Mouse (Mus musculus) MEL (cell line): ENCODE results near the gene Fam20b. TPM values are rescaled to one million over a fixed set of nuclear protein-coding genes. Genes with fewer than 3 reads are reported as not detected.

Experiments used
- DNase-seq: peaks from one replicate; pipeline ENCODE4 v3.0.0; 2011; ENCODE audit warnings: low read depth, low spot score
- H3K27ac ChIP-seq: 2 replicates; pipeline ENCODE4 v1.5.1; 2012; ENCODE audit warnings: low read depth, mild to moderate bottlenecking, control low read depth, low read length, moderate library complexity; ENCODE audit not compliant: control insufficient read depth
- H3K27me3 ChIP-seq, 2 experiments: fragments of 150-350 bp in 1 of 2; sonication (generic) in 1 of 2; 2 replicates each; pipeline ENCODE4 v1.6.1; 2012; ENCODE audit warnings: low read length in 2 of 2, mild to moderate bottlenecking in 2 of 2, improper control_type of control experiment in 1 of 2, moderate library complexity in 1 of 2; ENCODE audit not compliant: insufficient read depth in 2 of 2, control insufficient read depth in 1 of 2
- H3K36me3 ChIP-seq, 2 experiments: 2 replicates each; pipeline ENCODE4 v1.6.1; 2012 to 2014; ENCODE audit warnings: low read length in 2 of 2, improper control_type of control experiment in 1 of 2, inconsistent platforms in 1 of 2, mild to moderate bottlenecking in 1 of 2; ENCODE audit not compliant: insufficient read depth in 2 of 2, control insufficient read depth in 1 of 2
- H3K4me1 ChIP-seq, 2 experiments: fragments of 150-350 bp in 1 of 2; sonication (generic) in 1 of 2; 2 replicates each; pipeline ENCODE4 v1.6.1; 2012; ENCODE audit warnings: low read length in 2 of 2, improper control_type of control experiment in 1 of 2, mild to moderate bottlenecking in 1 of 2; ENCODE audit not compliant: insufficient read depth in 2 of 2, control insufficient read depth in 1 of 2
- H3K4me3 ChIP-seq, 2 experiments: fragments of 150-350 bp in 1 of 2; sonication (generic) in 1 of 2; 2 replicates each; pipeline ENCODE4 v1.5.1; 2012; ENCODE audit warnings: low read depth in 2 of 2, low read length in 2 of 2, mild to moderate bottlenecking in 2 of 2, moderate library complexity in 2 of 2, control low read depth in 1 of 2, improper control_type of control experiment in 1 of 2; ENCODE audit not compliant: control insufficient read depth in 1 of 2, insufficient read depth in 1 of 2
- H3K79me2 ChIP-seq: 2 replicates; pipeline ENCODE4 v1.6.1; 2012; ENCODE audit warnings: mild to moderate bottlenecking, low read length, moderate library complexity; ENCODE audit not compliant: control insufficient read depth, poor library complexity, insufficient read depth
- H3K9ac ChIP-seq: 2 replicates; pipeline ENCODE4 v1.6.1; 2012; ENCODE audit warnings: low read depth, mild to moderate bottlenecking, control low read depth, low read length, moderate library complexity; ENCODE audit not compliant: control insufficient read depth, poor library complexity, severe bottlenecking
- H3K9me3 ChIP-seq: fragments of 150-350 bp; sonication (generic); replicated peaks from 2 replicates; pipeline ENCODE4 v1.6.1; 2012; ENCODE audit warnings: mild to moderate bottlenecking, low read length, improper control_type of control experiment, moderate library complexity; ENCODE audit not compliant: insufficient read depth
- BHLHE40 ChIP-seq: IDR thresholded peaks from 2 replicates; pipeline ENCODE4 v1.6.1; 2012; ENCODE audit warnings: low read depth, mild to moderate bottlenecking, inconsistent platforms, low read length, improper control_type of control experiment, borderline replicate concordance
- CTCF ChIP-seq, 3 experiments: IDR thresholded peaks in 2 of 3; conservative IDR thresholded peaks in 1 of 3; 2 replicates each; pipeline ENCODE4 v1.5.1; 2011 to 2012; ENCODE audit warnings: low read length in 3 of 3, low read depth in 2 of 3, mild to moderate bottlenecking in 2 of 3, improper control_type of control experiment in 1 of 3, inconsistent platforms in 1 of 3, mixed read lengths in 1 of 3, moderate library complexity in 1 of 3; ENCODE audit not compliant: control insufficient read depth in 1 of 3, insufficient read depth in 1 of 3, poor library complexity in 1 of 3, severe bottlenecking in 1 of 3
- E2F4 ChIP-seq: IDR thresholded peaks from 2 replicates; pipeline ENCODE4 v1.6.1; 2011; ENCODE audit warnings: low read depth, low read length, improper control_type of control experiment, borderline replicate concordance
- ELF1 ChIP-seq: IDR thresholded peaks from 2 replicates; pipeline ENCODE4 v1.6.1; 2014; ENCODE audit warnings: low read depth, mild to moderate bottlenecking, inconsistent platforms, low read length, improper control_type of control experiment, moderate library complexity
- EP300 ChIP-seq, 2 experiments: IDR thresholded peaks; 2 replicates each; pipeline ENCODE4 v1.6.1; 2011; ENCODE audit warnings: improper control_type of control experiment in 2 of 2, low read length in 2 of 2, low read depth in 1 of 2, mild to moderate bottlenecking in 1 of 2
- GABPA ChIP-seq: IDR thresholded peaks from 2 replicates; pipeline ENCODE4 v1.6.1; 2012; ENCODE audit warnings: low read depth, mild to moderate bottlenecking, inconsistent platforms, low read length, improper control_type of control experiment, moderate library complexity
- GATA1 ChIP-seq: IDR thresholded peaks from 2 replicates; pipeline ENCODE4 v1.6.1; 2011; ENCODE audit warnings: low read depth, low read length, improper control_type of control experiment
- JUND ChIP-seq: IDR thresholded peaks from 2 replicates; pipeline ENCODE4 v1.6.1; 2011; ENCODE audit warnings: low read depth, mild to moderate bottlenecking, improper control_type of control experiment, low read length
- KAT2A ChIP-seq: conservative IDR thresholded peaks from 2 replicates; pipeline ENCODE4 v1.6.1; 2012; ENCODE audit warnings: low read depth, low read length, improper control_type of control experiment, inconsistent platforms
- MAFK ChIP-seq: IDR thresholded peaks from 2 replicates; pipeline ENCODE4 v1.6.1; 2011; ENCODE audit warnings: low read depth, mild to moderate bottlenecking, low read length, improper control_type of control experiment, borderline replicate concordance
- MAZ ChIP-seq: IDR thresholded peaks from 2 replicates; pipeline ENCODE4 v1.6.1; 2012; ENCODE audit warnings: low read depth, mild to moderate bottlenecking, inconsistent platforms, low read length, improper control_type of control experiment
- MEF2A ChIP-seq: IDR thresholded peaks from 2 replicates; pipeline ENCODE4 v1.6.1; 2014; ENCODE audit warnings: low read depth, mild to moderate bottlenecking, inconsistent platforms, low read length, improper control_type of control experiment; ENCODE audit not compliant: poor library complexity, insufficient replicate concordance, severe bottlenecking; ENCODE audit errors: extremely low read depth
- MXI1 ChIP-seq: IDR thresholded peaks from 2 replicates; pipeline ENCODE4 v1.6.1; 2011; ENCODE audit warnings: mild to moderate bottlenecking, low read depth, low read length, improper control_type of control experiment
- MYB ChIP-seq: IDR thresholded peaks from 2 replicates; pipeline ENCODE4 v1.6.1; 2011; ENCODE audit warnings: mild to moderate bottlenecking, low read depth, low read length, improper control_type of control experiment
- MYC ChIP-seq: IDR thresholded peaks from 2 replicates; pipeline ENCODE4 v1.6.1; 2011; ENCODE audit warnings: low read depth, mild to moderate bottlenecking, low read length, improper control_type of control experiment, moderate library complexity
- NELFE ChIP-seq: IDR thresholded peaks from 2 replicates; pipeline ENCODE4 v1.6.1; 2011; ENCODE audit warnings: low read depth, low read length, improper control_type of control experiment
- NRF1 ChIP-seq: IDR thresholded peaks from 2 replicates; pipeline ENCODE4 v1.6.1; 2014; ENCODE audit warnings: low read depth, mild to moderate bottlenecking, inconsistent platforms, low read length, improper control_type of control experiment, moderate library complexity; ENCODE audit not compliant: poor library complexity, insufficient read depth, severe bottlenecking
- POLR2A ChIP-seq, 2 experiments: IDR thresholded peaks; 2 replicates each; pipeline ENCODE4 v1.6.1; 2011 to 2012; ENCODE audit warnings: low read length in 2 of 2, mild to moderate bottlenecking in 2 of 2, control low read depth in 1 of 2, improper control_type of control experiment in 1 of 2, low read depth in 1 of 2, moderate library complexity in 1 of 2; ENCODE audit not compliant: control insufficient read depth in 1 of 2, insufficient read depth in 1 of 2, poor library complexity in 1 of 2
- POLR2AphosphoS2 ChIP-seq: IDR thresholded peaks from 2 replicates; pipeline ENCODE4 v1.6.1; 2011; ENCODE audit warnings: low read length, improper control_type of control experiment
- POLR2AphosphoS5 ChIP-seq: IDR thresholded peaks from 2 replicates; pipeline ENCODE4 v1.6.1; 2012; ENCODE audit warnings: low read depth, borderline replicate concordance, mild to moderate bottlenecking, inconsistent platforms, low read length, moderate library complexity, mixed read lengths
- RCOR1 ChIP-seq: IDR thresholded peaks from 2 replicates; pipeline ENCODE4 v1.6.1; 2012; ENCODE audit warnings: low read depth, mild to moderate bottlenecking, inconsistent platforms, low read length, improper control_type of control experiment
- SIN3A ChIP-seq: IDR thresholded peaks from 2 replicates; pipeline ENCODE4 v1.6.1; 2012; ENCODE audit warnings: low read length, improper control_type of control experiment, inconsistent platforms
- SMC3 ChIP-seq: IDR thresholded peaks from 2 replicates; pipeline ENCODE4 v1.6.1; 2011; ENCODE audit warnings: low read depth, low read length, improper control_type of control experiment
- TBP ChIP-seq: IDR thresholded peaks from 2 replicates; pipeline ENCODE4 v1.8.0; 2011; ENCODE audit warnings: low read depth, low read length, improper control_type of control experiment
- UBTF ChIP-seq: IDR thresholded peaks from 2 replicates; pipeline ENCODE4 v1.6.1; 2012; ENCODE audit warnings: low read depth, mild to moderate bottlenecking, inconsistent platforms, low read length, improper control_type of control experiment, moderate library complexity, borderline replicate concordance; ENCODE audit not compliant: insufficient read depth
- USF1 ChIP-seq: IDR thresholded peaks from 2 replicates; pipeline ENCODE4 v1.6.1; 2014; ENCODE audit warnings: low read depth, mild to moderate bottlenecking, inconsistent platforms, low read length, improper control_type of control experiment, moderate library complexity
- USF2 ChIP-seq, 2 experiments: IDR thresholded peaks; 2 replicates each; pipeline ENCODE4 v1.6.1; 2011 to 2012; ENCODE audit warnings: improper control_type of control experiment in 2 of 2, low read length in 2 of 2, borderline replicate concordance in 1 of 2, inconsistent platforms in 1 of 2, low read depth in 1 of 2, mild to moderate bottlenecking in 1 of 2; ENCODE audit not compliant: insufficient read depth in 1 of 2
- ZC3H11A ChIP-seq: IDR thresholded peaks from 2 replicates; pipeline ENCODE4 v1.6.1; 2012; ENCODE audit warnings: low read depth, mild to moderate bottlenecking, inconsistent platforms, low read length, improper control_type of control experiment
- ZMIZ1 ChIP-seq: IDR thresholded peaks from 2 replicates; pipeline ENCODE4 v1.6.1; 2012; ENCODE audit warnings: low read depth, mild to moderate bottlenecking, inconsistent platforms, low read length, improper control_type of control experiment, moderate library complexity
- ZNF384 ChIP-seq: IDR thresholded peaks from 2 replicates; pipeline ENCODE4 v1.6.1; 2012; ENCODE audit warnings: low read depth, mild to moderate bottlenecking, inconsistent platforms, low read length, improper control_type of control experiment
- polyA plus RNA-seq, 2 experiments: library from polyadenylated mRNA; stranded (reverse) in 1 of 2; unstranded in 1 of 2; fragments of >175 nt in 1 of 2; fragments of >200 nt in 1 of 2; gene quantifications; 2 replicates each; pipeline versions ENCODE4 v1.2.1 to v1.2.4; 2012; ENCODE audit warnings: low replicate concordance in 2 of 2, low read depth in 1 of 2; ENCODE audit not compliant: insufficient read length in 2 of 2, insufficient read depth in 1 of 2, missing spikeins in 1 of 2
- total RNA-seq: library from RNA; depleted of rRNA; stranded (reverse); fragments of 300-350 nt; gene quantifications from 2 replicates; pipeline ENCODE4 v1.2.3, GENCODE M21; 2012

Fam20b gene
- total and polyA plus RNA-seq, 3 experiments, result 19.6 to 22.0 TPM; not detected in 1

GRCm38 (mm10) chr1:156674195-156675000 lies 44.5 kb downstream of the Fam20b start, which contains the start of gene Tor3a (continued):
- TF ChIP-seq USF2 (IDR thresholded peaks at IDR 0.05; ENCODE audit: borderline replicate concordance in 1 of 2, insufficient read depth in 1 of 2, low read depth in 1 of 2, low read length in 2 of 2) (no peak), GABPA (no peak)

- DNase-seq, result peak; percentile 79
- Histone ChIP-seq H3K4me1 (no peaks in the 10 kb centered on the region), H3K4me3 (peak overlapping the region; percentile 83 to 97), H3K9ac (peak overlapping the region; percentile 82), H3K36me3 (peaks cover 0 to 3% of the 10 kb centered on the region in 2 experiments; a peak in 2 of 4 replicates), H3K9me3 (no peaks in the 10 kb centered on the region), H3K27me3 (no peaks in the 10 kb centered on the region), H3K79me2 (no peaks in the 10 kb centered on the region; the same call in 1 of the 2 replicates), H3K27ac (peak overlapping the region; percentile 74)
- TF ChIP-seq MAZ, result peak; percentile 47; the same call in 1 of the 2 replicates
- peak; percentile 37; the same call in 1 of the 2 replicates for TF ChIP-seq NELFE
- TF ChIP-seq POLR2AphosphoS5, result no peak
- no peak for TF ChIP-seq E2F4
- no peak for TF ChIP-seq CTCF (IDR thresholded peaks at IDR 0.05 in 2 of 3, conservative IDR thresholded peaks at IDR 0.05 in 1 of 3; ENCODE audit: control insufficient read depth in 1 of 3, insufficient read depth in 1 of 3, low read depth in 2 of 3, low read length in 3 of 3, poor library complexity in 1 of 3, severe bottlenecking in 1 of 3)
- 0 out of 2 replicates have a peak, but pooled peaks have one; percentile 40 for TF ChIP-seq MYC
- TF ChIP-seq TBP, result 0 out of 2 replicates have a peak, but pooled peaks have one; percentile 23
- TF ChIP-seq MXI1, result peak; percentile 35
- TF ChIP-seq EP300 (IDR thresholded peaks at IDR 0.05; ENCODE audit: low read depth in 1 of 2, low read length in 2 of 2), result 0 out of 4 replicates have a peak, but pooled peaks of 1 of the 2 experiments have one; percentile 36
- TF ChIP-seq ZC3H11A, result no peak
- TF ChIP-seq RCOR1, result peak; percentile 50; the same call in 1 of the 2 replicates
- no peak for TF ChIP-seq MEF2A
- TF ChIP-seq POLR2A (IDR thresholded peaks at IDR 0.05; ENCODE audit: control insufficient read depth in 1 of 2, insufficient read depth in 1 of 2, low read depth in 1 of 2, low read length in 2 of 2, poor library complexity in 1 of 2), result 0 out of 4 replicates have a peak, but pooled peaks have one; percentile 20 to 22
- TF ChIP-seq NRF1, result no peak
- 0 out of 2 replicates have a peak, but pooled peaks have one; percentile 36 for TF ChIP-seq ELF1
- TF ChIP-seq POLR2AphosphoS2, result no peak; the same call in 1 of the 2 replicates
- TF ChIP-seq KAT2A, result no peak
- TF ChIP-seq UBTF, result no peak
- no peak for TF ChIP-seq ZNF384
- TF ChIP-seq SMC3, result no peak
- no peak for TF ChIP-seq JUND
- TF ChIP-seq ZMIZ1, result peak; percentile 18; the same call in 1 of the 2 replicates
- peak; percentile 61; the same call in 1 of the 2 replicates for TF ChIP-seq SIN3A
- peak; percentile 38; the same call in 1 of the 2 replicates for TF ChIP-seq GATA1
- no peak for TF ChIP-seq USF1
- TF ChIP-seq MAFK, result no peak
- no peak for TF ChIP-seq GABPA
- TF ChIP-seq MYB, result no peak
- no peak for TF ChIP-seq BHLHE40
Observed at GRCm38 (mm10) chr1:156673476-156674194, 45.3 kb downstream of the Fam20b start.
